Mouse (Mus musculus) CH12.LX (cell line): Measurements from ENCODE around the gene Hira.

Source experiments
- BHLHE40 ChIP-seq: IDR thresholded peaks from 2 replicates; pipeline ENCODE4 v1.6.1; 2011; ENCODE audit warnings: mild to moderate bottlenecking, low read depth, low read length, improper control_type of control experiment
- CHD2 ChIP-seq: IDR thresholded peaks from 2 replicates; pipeline ENCODE4 v1.6.1; 2011; ENCODE audit warnings: low read length, improper control_type of control experiment
- CTCF ChIP-seq, 2 experiments: IDR thresholded peaks in 1 of 2; conservative IDR thresholded peaks in 1 of 2; 2 replicates each; pipeline ENCODE4 v1.5.1; 2011 to 2012; ENCODE audit warnings: low read depth in 2 of 2, low read length in 2 of 2, improper control_type of control experiment in 1 of 2, inconsistent platforms in 1 of 2, mild to moderate bottlenecking in 1 of 2, moderate library complexity in 1 of 2
- ETS1 ChIP-seq: conservative IDR thresholded peaks from 2 replicates; pipeline ENCODE4 v1.6.1; 2012; ENCODE audit warnings: low read depth, mild to moderate bottlenecking, inconsistent platforms, low read length, improper control_type of control experiment, moderate library complexity
- HCFC1 ChIP-seq: IDR thresholded peaks from 2 replicates; pipeline ENCODE4 v1.6.1; 2012; ENCODE audit warnings: low read depth, mild to moderate bottlenecking, inconsistent platforms, low read length, improper control_type of control experiment
- MAZ ChIP-seq: IDR thresholded peaks from 2 replicates; pipeline ENCODE4 v1.6.1; 2012; ENCODE audit warnings: low read depth, mild to moderate bottlenecking, inconsistent platforms, low read length, improper control_type of control experiment, moderate library complexity
- POLR2A ChIP-seq: IDR thresholded peaks from 2 replicates; pipeline ENCODE4 v1.6.1; 2011; ENCODE audit warnings: low read depth, mild to moderate bottlenecking, improper control_type of control experiment, low read length
- POLR2AphosphoS2 ChIP-seq: IDR thresholded peaks from 2 replicates; pipeline ENCODE4 v1.6.1; 2011; ENCODE audit warnings: low read depth, low read length, improper control_type of control experiment
- USF2 ChIP-seq: conservative IDR thresholded peaks from 2 replicates; pipeline ENCODE4 v1.6.1; 2011; ENCODE audit warnings: low read depth, low read length, improper control_type of control experiment
- ZC3H11A ChIP-seq: IDR thresholded peaks from 2 replicates; pipeline ENCODE4 v1.6.1; 2012; ENCODE audit warnings: low read depth, mild to moderate bottlenecking, inconsistent platforms, low read length, improper control_type of control experiment

DNA sequence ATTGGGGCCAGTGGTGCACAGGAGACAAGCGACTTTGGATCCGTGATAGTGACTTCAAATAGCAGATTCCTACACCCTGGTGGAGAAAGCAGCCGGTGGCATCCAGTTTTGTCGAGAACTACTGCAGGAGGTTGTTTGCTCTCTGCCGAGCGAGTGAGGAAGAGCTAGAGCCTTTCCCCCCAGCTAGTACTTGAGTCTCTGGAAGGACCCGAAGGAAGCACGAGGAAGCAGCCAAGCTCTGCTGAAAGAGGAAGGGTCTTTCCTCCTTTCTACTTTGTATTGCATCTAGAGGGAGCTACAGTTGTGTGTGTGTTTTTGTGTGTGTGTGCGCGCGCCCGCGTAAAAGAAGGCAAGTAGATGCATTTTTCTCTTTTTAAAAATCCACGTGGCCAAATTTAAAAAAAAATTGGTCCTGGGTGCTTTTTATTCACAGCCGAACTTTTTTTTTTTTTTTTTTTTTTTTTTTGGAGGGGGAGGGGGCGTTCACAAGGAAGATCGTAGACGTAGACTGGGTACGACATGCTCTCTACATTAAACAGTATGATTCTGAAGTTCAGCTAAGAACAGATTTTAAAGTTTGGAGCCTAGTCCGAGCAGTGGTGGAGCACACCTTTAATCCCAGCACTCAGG, 1.4 kb downstream of the Hira start:
- TF ChIP-seq ETS1 (no peak), CTCF (conservative IDR thresholded peaks at IDR 0.05 in 1 of 2, IDR thresholded peaks at IDR 0.05 in 1 of 2; ENCODE audit: low read depth in 2 of 2, low read length in 2 of 2) (no peak; a peak in 1 of 4 replicates), POLR2AphosphoS2 (no peak), POLR2A (no peak), CHD2 (no peak), HCFC1 (no peak), MAZ (peak; percentile 8; the same call in 1 of the 2 replicates), ZC3H11A (no peak), BHLHE40 (no peak), USF2 (no peak)
